Mouse (Mus musculus) forelimb bud, embryonic 11.5 days (tissue): ENCODE results near the gene Sorbs1.

ENCODE experiments used
- DNase-seq: peaks from one replicate; pipeline ENCODE4 v3.0.0-alpha.2; 2012; ENCODE audit warnings: low read depth, low spot score

Sorbs1 gene

GRCm38 (mm10) chr19:40376566-40377281, 136.9 kb downstream of the Sorbs1 start:
- no peak for DNase-seq

GRCm38 (mm10) chr19:40374720-40375119, 138.9 kb downstream of the Sorbs1 start:
- DNase-seq: no peak

GRCm38 (mm10) chr19:40372679-40373078, 140.9 kb downstream of the Sorbs1 start:
- DNase-seq: no peak

GRCm38 (mm10) chr19:40371866-40372265, 141.7 kb downstream of the Sorbs1 start:
- DNase-seq: no peak

GRCm38 (mm10) chr19:40369852-40370811, 143.4 kb downstream of the Sorbs1 start:
- DNase-seq: no peak

DNA sequence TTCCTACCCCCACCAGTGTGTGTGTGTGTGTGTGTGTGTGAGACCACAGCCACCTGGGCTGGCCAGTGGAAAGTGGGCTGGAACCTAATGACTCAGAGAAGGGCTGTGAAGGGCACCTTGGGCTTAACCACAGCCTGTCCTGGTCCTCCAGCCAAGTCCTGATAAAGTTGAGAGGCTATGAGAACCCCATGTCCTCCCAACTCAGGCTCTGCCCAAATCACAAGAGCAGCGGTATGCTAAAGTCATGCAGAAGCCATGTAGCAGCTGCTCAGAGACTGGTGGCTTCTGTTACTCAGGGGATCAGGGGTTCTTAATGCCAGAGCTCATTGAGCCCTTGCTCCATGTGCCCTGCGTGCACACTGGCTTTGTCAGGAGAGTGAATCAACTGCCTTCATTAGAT, 145.1 kb downstream of the Sorbs1 start:
- no peak for DNase-seq

GRCm38 (mm10) chr19:40366163-40366941, 147.2 kb downstream of the Sorbs1 start:
- DNase-seq: peak; percentile 46

GRCm38 (mm10) chr19:40365137-40365536, 148.4 kb downstream of the Sorbs1 start:
- no peak for DNase-seq

GRCm38 (mm10) chr19:40363447-40363846, 150.1 kb downstream of the Sorbs1 start:
- DNase-seq: no peak

- DNase-seq: no peak
These were observed 151.2 kb downstream of the Sorbs1 start for GRCm38 (mm10) chr19:40362203-40362865.

DNA sequence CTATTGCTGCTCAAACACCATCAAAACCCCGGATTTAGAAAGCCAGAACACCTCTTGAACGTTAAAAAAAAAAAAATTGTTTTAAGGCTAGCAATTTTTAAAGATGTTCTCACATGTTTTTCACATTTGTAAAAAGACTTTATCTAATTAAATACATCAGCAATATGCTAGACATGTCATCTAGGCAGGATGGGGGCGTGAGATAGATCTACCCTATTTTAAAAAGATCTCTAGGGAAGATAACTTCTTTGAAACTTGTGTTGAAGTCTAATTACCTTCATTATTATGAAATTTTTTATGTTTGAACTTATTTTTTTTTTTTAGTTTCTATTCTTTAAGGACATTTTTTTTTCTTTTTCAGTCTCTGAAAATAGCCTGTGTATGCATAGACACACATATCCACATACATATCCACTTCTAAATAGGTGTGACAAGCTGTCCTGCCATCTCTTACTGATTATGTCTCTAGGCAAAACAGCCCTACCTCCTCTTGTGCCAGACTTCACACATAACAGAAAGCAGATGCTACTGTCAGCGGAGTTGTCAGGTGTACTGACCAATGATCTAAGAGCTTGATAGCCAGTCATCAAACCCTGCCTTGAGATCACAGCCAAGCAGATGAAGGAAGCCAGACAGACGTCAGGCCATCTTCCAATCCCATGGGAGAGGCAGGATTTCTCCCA, 153.7 kb downstream of the Sorbs1 start:
- DNase-seq: no peak

- DNase-seq: no peak
These were observed 156.8 kb downstream of the Sorbs1 start for GRCm38 (mm10) chr19:40356536-40357522.

DNA sequence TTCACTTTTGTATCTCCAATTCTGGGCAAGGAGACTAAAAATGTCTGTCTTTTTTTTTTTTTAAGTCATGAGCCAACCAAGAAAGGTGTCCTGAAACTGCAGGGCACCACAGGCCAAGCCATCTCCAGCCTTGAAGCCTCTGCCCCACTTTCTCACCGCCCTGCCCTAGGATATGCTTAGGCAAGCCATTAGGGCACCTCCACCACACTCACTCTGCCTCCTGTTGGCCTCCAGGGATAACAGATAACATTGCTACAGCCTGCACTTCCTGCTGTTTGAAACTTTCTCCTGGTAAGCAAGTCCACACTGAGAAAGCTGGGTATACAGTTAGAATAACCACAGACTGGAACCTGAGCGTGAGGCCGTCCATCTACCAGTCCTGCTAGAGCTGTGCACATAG, 158.5 kb downstream of the Sorbs1 start:
- no peak for DNase-seq

- DNase-seq: no peak
These were observed 161.6 kb downstream of the Sorbs1 start for GRCm38 (mm10) chr19:40352006-40352405.

DNA sequence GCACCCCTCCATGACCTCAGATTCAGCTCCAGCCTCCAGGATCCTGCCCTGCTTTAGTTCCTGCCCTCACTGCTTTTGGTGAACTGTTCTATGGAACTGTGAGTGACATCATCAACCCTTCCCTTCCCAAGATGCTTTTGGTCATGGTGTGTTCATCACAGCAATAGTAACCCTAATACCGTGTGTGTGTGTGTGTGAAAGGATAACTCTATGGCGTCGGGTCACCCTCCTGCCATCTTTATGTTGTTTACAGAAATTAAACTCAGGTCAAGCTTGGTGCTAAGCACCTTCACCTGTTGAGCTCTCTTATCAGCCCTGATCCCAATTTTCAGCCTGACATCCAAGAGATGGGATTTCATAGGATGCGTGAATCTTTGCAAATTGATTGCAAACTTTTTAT, 162.7 kb downstream of the Sorbs1 start:
- DNase-seq: no peak

DNA sequence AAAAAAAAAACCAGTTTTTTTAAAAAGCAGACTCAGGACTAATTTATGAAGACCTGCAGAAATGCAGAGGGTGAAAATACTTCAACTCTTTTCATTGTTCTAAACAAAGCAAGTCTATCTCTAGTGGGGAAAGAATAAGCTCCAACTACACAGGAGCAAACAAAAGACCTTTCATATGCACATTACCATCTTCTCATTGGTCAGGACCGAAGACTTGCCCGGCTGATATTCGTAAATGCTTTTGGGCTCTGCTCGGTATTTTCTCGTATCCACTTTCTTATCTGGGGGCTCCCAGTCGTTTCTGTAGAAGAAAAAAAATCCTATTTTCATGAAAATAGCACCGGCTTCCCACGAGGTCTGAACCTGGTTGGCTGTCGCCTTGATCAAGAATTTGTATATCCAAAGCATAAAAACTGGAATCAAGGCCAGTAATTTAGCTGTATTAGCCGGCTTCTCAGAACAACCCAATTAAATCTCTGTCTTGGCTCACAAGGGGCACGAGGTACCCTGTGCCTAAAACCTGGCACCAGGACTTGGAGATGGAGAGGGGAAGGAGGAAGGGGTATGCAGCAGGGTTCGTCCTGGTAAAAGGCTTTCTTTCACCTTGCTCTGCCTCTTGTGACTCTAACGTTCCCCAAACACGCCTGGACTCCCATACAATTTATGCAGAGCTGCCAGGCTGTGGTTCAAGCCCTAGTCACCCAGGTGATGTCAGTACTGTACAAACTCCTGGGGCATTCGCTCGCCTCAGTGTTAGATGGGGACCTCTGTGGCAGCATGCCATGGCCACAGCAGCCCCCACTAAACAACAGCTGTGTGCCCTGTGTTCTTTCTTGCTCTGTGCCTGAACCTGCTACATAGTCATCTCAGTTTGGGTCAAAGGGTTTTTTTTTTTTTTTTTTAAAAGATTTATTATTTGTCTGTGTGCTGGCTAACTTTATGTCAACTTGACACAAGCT, 163.6 kb downstream of the Sorbs1 start:
- DNase-seq: no peak

GRCm38 (mm10) chr19:40349281-40349680, 164.3 kb downstream of the Sorbs1 start:
- no peak for DNase-seq

DNA sequence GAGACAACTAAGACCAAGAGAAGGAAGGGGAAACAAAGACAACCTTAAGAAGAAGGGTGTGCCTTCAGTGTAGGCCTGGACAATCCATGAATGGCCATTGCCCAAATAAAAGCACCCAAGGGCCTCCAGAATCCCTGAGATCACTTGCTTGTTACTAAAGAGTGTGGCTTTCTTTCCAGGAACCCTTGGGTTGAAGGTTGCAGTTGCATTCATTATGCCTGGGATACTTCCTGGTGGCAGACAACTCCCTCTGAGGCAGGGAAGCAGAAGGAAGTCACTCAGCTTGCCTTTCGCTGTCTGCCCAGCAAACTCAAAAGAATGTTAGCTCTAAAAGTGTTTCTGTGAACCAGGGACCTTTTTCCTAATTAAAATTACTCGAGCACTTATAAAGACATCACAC, 164.9 kb downstream of the Sorbs1 start:
- DNase-seq: no peak
